Mouse (Mus musculus): ENCODE measurements around the gene Reck. TPM values are rescaled to one million over a fixed set of nuclear protein-coding genes. Genes with fewer than 3 reads are reported as not detected.

Reck gene
- polyA plus RNA-seq, 2 experiments, result 1.6 to 1.7 TPM

DNA sequence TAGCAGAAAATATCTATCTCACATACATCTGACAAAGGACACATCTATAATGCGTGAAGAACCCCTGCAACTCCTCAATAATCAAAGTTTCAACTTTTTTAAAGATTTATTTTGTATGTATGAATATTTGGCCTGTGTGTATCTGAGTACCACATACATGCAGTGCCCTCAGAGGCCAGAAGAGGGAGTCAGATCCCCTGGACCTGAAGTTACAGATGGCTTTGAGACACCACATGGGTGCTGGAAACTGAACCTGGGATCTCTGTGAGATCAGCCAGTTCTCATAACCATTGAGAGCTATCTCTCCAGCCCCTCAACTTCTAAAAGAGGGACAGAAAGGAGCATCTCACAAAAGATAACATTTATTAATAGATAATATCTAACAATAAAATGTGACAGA is 45.3 kb downstream of the Reck start:
- Histone ChIP-seq H3K27ac (no peak overlapping the region), H3K27me3 (ENCODE audit: control insufficient read depth, insufficient read depth, low read length) (no peaks in the 10 kb centered on the region), H3K36me3 (replicated peaks; ENCODE audit: control insufficient read depth, insufficient read depth, low read depth) (no peaks in the 10 kb centered on the region), H3K9me3 (ENCODE audit: control insufficient read depth, low read length) (no peaks in the 10 kb centered on the region), H3K4me2 (ENCODE audit: low read depth) (no peak overlapping the region), H3K4me1 (replicated peaks; ENCODE audit: control insufficient read depth in 2 of 2, insufficient read depth in 2 of 2, low read length in 1 of 2) (no peaks in the 10 kb centered on the region), H3K9ac (replicated peaks) (no peak overlapping the region), H3K4me3 (ENCODE audit: insufficient read depth in 1 of 2, low read depth in 2 of 2, low read length in 2 of 2) (no peak overlapping the region)
- TF ChIP-seq CTCF (IDR thresholded peaks at IDR 0.05; ENCODE audit: low read depth), result peak; percentile 44; the same call in 1 of the 2 replicates
- no peak for TF ChIP-seq EP300 (IDR thresholded peaks at IDR 0.05; ENCODE audit: low read depth)
- 70% methylated on average over 1 of the region's 1 CpGs for WGBS (ENCODE audit: insufficient replicate concordance)
- no peak for DNase-seq (ENCODE audit: low read depth in 3 of 3, low spot score in 3 of 3)
- ATAC-seq (ENCODE audit: insufficient read depth), result no peak

DNA sequence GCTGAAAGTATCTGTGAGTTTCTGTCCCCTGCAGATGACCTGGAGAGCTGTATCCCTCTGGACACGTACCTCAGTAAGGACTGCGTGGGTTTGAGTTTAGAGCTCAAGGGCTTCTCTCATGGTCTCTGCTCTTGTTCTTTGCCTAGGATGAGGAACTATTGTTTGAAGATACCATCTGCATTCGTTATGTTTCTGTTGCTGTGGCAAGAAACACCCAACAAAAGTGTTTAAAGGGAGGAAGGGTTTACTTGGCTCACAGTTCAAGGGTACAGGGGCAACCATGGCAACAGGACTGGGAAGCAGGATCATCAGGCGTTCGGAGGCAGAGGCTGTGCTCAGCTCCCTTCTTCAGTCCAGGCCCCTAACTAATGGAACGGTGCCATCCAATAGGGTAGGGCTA is 49.8 kb downstream of the Reck start:
- H3K9me3 ChIP-seq (ENCODE audit: control insufficient read depth, low read length), result no peaks in the 10 kb centered on the region
- H3K9ac ChIP-seq (replicated peaks), result no peak overlapping the region
- no peaks in the 10 kb centered on the region for H3K4me1 ChIP-seq (replicated peaks; ENCODE audit: control insufficient read depth in 2 of 2, insufficient read depth in 2 of 2, low read length in 1 of 2)
- TF ChIP-seq EP300 (IDR thresholded peaks at IDR 0.05; ENCODE audit: low read depth) (no peak), CTCF (IDR thresholded peaks at IDR 0.05; ENCODE audit: low read depth) (no peak)
- H3K36me3 ChIP-seq (replicated peaks; ENCODE audit: control insufficient read depth, insufficient read depth, low read depth), result no peaks in the 10 kb centered on the region
- ATAC-seq (ENCODE audit: insufficient read depth) (no peak), DNase-seq (ENCODE audit: low read depth in 3 of 3, low spot score in 3 of 3) (no peak)
- no peak overlapping the region for H3K27ac ChIP-seq
- H3K4me3 ChIP-seq (ENCODE audit: insufficient read depth in 1 of 2, low read depth in 2 of 2, low read length in 2 of 2), result no peak overlapping the region
- H3K27me3 ChIP-seq (ENCODE audit: control insufficient read depth, insufficient read depth, low read length), result no peaks in the 10 kb centered on the region
- H3K4me2 ChIP-seq (ENCODE audit: low read depth), result no peak overlapping the region
- 68% methylated on average over 6 of the region's 6 CpGs for WGBS (ENCODE audit: insufficient replicate concordance)

DNA sequence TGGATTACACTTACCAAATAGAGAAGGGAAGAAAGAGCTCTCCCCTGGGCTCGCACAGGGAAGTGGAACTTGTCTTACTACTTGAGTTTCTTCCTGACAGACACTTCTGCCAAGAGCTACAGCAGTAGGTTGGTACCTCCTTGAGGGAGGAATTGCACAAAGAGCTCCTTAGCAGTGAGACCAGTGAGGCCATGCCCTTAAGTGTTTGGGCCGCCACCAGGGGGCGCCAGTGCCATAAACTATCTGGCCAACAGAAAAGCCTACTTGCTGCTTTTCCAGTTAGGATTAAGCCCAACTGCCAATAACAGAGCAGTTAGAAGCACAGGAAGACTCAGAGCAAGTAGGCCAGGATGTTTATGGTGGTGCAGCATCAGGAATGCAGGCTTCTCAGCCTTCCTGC is 50.4 kb downstream of the Reck start:
- H3K27me3 ChIP-seq (ENCODE audit: control insufficient read depth, insufficient read depth, low read length), result no peaks in the 10 kb centered on the region
- TF ChIP-seq EP300 (IDR thresholded peaks at IDR 0.05; ENCODE audit: low read depth) (no peak), CTCF (IDR thresholded peaks at IDR 0.05; ENCODE audit: low read depth) (peak; percentile 97)
- H3K9me3 ChIP-seq (ENCODE audit: control insufficient read depth, low read length), result no peaks in the 10 kb centered on the region
- H3K9ac ChIP-seq (replicated peaks), result no peak overlapping the region
- peak; percentile 45; the same call in 1 of the 2 replicates for ATAC-seq (ENCODE audit: insufficient read depth)
- no peak overlapping the region for H3K27ac ChIP-seq
- WGBS (ENCODE audit: insufficient replicate concordance), result 4% methylated on average over 3 of the region's 3 CpGs
- no peak overlapping the region for H3K4me2 ChIP-seq (ENCODE audit: low read depth)
- no peak overlapping the region for H3K4me3 ChIP-seq (ENCODE audit: insufficient read depth in 1 of 2, low read depth in 2 of 2, low read length in 2 of 2)
- H3K36me3 ChIP-seq (replicated peaks; ENCODE audit: control insufficient read depth, insufficient read depth, low read depth), result no peaks in the 10 kb centered on the region
- no peaks in the 10 kb centered on the region for H3K4me1 ChIP-seq (replicated peaks; ENCODE audit: control insufficient read depth in 2 of 2, insufficient read depth in 2 of 2, low read length in 1 of 2)
- DNase-seq (ENCODE audit: low read depth in 3 of 3, low spot score in 3 of 3), result peak; percentile 58 to 64 (median 60)

DNA sequence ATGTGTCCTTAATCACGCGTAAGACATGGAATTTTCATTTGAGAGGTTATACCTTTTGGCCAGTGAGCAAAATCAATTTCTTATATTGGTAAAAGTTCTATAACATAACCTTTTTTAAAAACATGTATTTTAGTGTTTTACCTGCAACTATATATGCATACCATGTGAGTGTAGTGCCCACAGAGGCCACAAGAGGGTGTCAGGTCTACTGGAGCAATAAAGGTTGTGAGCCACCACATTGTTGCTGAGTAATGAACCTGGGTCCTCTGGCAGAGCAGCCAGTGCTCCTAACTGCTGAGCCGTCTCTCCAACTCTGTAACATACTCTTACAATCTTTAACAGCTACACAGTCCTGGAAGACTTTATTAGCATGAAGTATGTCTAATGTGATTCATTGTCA is 52.5 kb downstream of the Reck start:
- no peak for ATAC-seq (ENCODE audit: insufficient read depth)
- TF ChIP-seq CTCF (IDR thresholded peaks at IDR 0.05; ENCODE audit: low read depth) (peak; percentile 74), EP300 (IDR thresholded peaks at IDR 0.05; ENCODE audit: low read depth) (no peak)
- Histone ChIP-seq H3K9ac (replicated peaks) (no peak overlapping the region), H3K27ac (no peak overlapping the region), H3K4me3 (ENCODE audit: insufficient read depth in 1 of 2, low read depth in 2 of 2, low read length in 2 of 2) (no peak overlapping the region), H3K4me2 (ENCODE audit: low read depth) (no peak overlapping the region), H3K9me3 (ENCODE audit: control insufficient read depth, low read length) (no peaks in the 10 kb centered on the region), H3K4me1 (replicated peaks; ENCODE audit: control insufficient read depth in 2 of 2, insufficient read depth in 2 of 2, low read length in 1 of 2) (no peaks in the 10 kb centered on the region), H3K27me3 (ENCODE audit: control insufficient read depth, insufficient read depth, low read length) (no peaks in the 10 kb centered on the region), H3K36me3 (replicated peaks; ENCODE audit: control insufficient read depth, insufficient read depth, low read depth) (no peaks in the 10 kb centered on the region)
- 79% methylated on average over 3 of the region's 3 CpGs for WGBS (ENCODE audit: insufficient replicate concordance)
- peak; percentile 13 to 41 (median 19) for DNase-seq (ENCODE audit: low read depth in 3 of 3, low spot score in 3 of 3)

DNA sequence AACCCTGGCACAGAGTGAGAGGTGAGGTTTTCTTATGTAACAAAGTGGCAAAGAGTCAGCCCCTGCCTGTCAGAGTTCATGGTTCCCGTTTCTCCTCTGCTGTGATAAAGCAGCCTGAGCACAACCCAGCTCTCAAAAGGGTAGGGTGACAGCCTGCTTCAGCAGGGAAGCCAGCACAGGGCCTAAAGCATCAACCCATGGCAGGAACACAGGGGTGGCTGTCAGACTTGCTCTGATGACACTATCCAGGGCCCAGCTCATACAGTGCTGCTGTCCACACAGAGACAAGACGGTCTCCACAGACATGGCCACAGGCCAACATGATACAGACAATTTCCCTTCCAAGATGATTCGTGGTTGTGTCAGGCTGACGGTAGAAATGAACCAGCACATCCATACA is 56.5 kb downstream of the Reck start:
- TF ChIP-seq EP300 (IDR thresholded peaks at IDR 0.05; ENCODE audit: low read depth) (no peak), CTCF (IDR thresholded peaks at IDR 0.05; ENCODE audit: low read depth) (no peak)
- Histone ChIP-seq H3K27me3 (ENCODE audit: control insufficient read depth, insufficient read depth, low read length) (no peaks in the 10 kb centered on the region), H3K9ac (replicated peaks) (no peak overlapping the region), H3K4me2 (ENCODE audit: low read depth) (no peak overlapping the region), H3K4me3 (ENCODE audit: insufficient read depth in 1 of 2, low read depth in 2 of 2, low read length in 2 of 2) (no peak overlapping the region), H3K36me3 (replicated peaks; ENCODE audit: control insufficient read depth, insufficient read depth, low read depth) (no peaks in the 10 kb centered on the region), H3K4me1 (replicated peaks; ENCODE audit: control insufficient read depth in 2 of 2, insufficient read depth in 2 of 2, low read length in 1 of 2) (0 out of 4 replicates have a peak, but pooled peaks cover 0 to under 1% of the 10 kb centered on the region in 2 experiments), H3K9me3 (ENCODE audit: control insufficient read depth, low read length) (no peaks in the 10 kb centered on the region), H3K27ac (no peak overlapping the region)
- ATAC-seq (ENCODE audit: insufficient read depth) (no peak), DNase-seq (ENCODE audit: low read depth in 3 of 3, low spot score in 3 of 3) (no peak)
- 50% methylated on average over 4 of the region's 4 CpGs for WGBS (ENCODE audit: insufficient replicate concordance)

Measured in liver, embryonic 14.5 days (tissue).